Comparison of ENCODE assay signal across 8 mouse cellular contexts in the genomic region with DNA sequence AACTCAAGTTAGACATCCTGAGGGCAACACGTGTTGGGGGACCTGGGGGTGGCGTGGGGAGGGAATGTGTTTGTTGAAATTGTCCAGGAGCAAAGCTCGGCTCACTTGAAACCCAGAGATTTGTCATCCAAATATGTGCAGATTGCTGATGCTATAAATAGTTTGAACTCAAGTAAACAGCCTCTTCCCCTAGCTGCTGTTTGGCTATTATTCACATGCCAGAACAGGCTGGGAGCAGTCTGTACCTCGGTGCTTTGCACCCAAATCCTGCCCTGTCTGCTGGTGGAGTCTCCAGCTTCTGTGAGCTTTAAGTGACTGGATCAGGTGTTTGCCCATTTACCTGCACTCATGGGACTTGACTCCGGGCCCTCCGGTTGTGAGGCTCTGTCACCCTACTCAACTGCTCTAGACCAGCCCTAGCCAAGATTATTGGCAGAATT. TPM values are rescaled to one million over a fixed set of nuclear protein-coding genes. Genes with fewer than 3 reads are reported as not detected.
A peak's percentile ranks its signal among the peaks of the same experiment; 100 is the strongest.
DNase-seq lines count a peak whose midpoint lies in the region; ATAC-seq and TF ChIP-seq lines count a peak whose summit lies in the region.

No protein-coding gene starts in this region.

- peaks cover 20% of the 10 kb centered on the region; the same call in 1 of the 2 replicates for H3K79me2 ChIP-seq in liver, adult 2 months (ENCODE audit: control insufficient read depth, insufficient read depth, low read length)

- peak; percentile 85 for ATAC-seq in heart, embryonic 15.5 days (replicated peaks; ENCODE audit: insufficient number of reproducible peaks, insufficient read depth, low FRiP score, low read depth)
- ATAC-seq in activated CD4-positive, CD25-positive, alpha-beta regulatory T cell, adult 4 months = no peak
- no peak for ATAC-seq in megakaryocyte-erythroid progenitor cell, adult 5-6 weeks (replicated peaks; ENCODE audit: low FRiP score, low TSS enrichment, poor library complexity, severe bottlenecking)

- peak; percentile 75 for DNase-seq in liver, adult 2 months (ENCODE audit: extremely low read depth, low read depth, low spot score)
- DNase-seq in liver = no peak
- DNase-seq in cerebellum, adult 9-11 months = peak; percentile 82
- peak; percentile 40 for DNase-seq in layer of hippocampus, adult 9-10 months (ENCODE audit: low spot score)
- peak; percentile 70 for DNase-seq in lung, postnatal 10 days

- no peak for TF ChIP-seq CTCF in liver, adult 2 months (IDR thresholded peaks at IDR 0.05; ENCODE audit: low read depth, low read length)

- no peaks in the 10 kb centered on the region for H3K27me3 ChIP-seq in liver, adult 2 months (ENCODE audit: control insufficient read depth, insufficient read depth, low read length)
- H3K27me3 ChIP-seq in heart, embryonic 15.5 days = no peaks in the 10 kb centered on the region

- peak overlapping the region; percentile 56 for H3K27ac ChIP-seq in liver, adult 2 months (replicated peaks; ENCODE audit: insufficient read depth, low read depth, low read length)
- H3K27ac ChIP-seq in heart, embryonic 15.5 days = peak overlapping the region; percentile 98

- H3K9ac ChIP-seq in liver, adult 2 months (ENCODE audit: low read depth, low read length) = no peak overlapping the region
- H3K9ac ChIP-seq in heart, embryonic 15.5 days = peak overlapping the region; percentile 30; the same call in 1 of the 2 replicates

- H3K4me2 ChIP-seq in heart, embryonic 15.5 days = peak overlapping the region; percentile 46

- no peaks in the 10 kb centered on the region for H3K36me3 ChIP-seq in liver, adult 2 months (ENCODE audit: control insufficient read depth, insufficient read depth, low read length)
- H3K36me3 ChIP-seq in heart, embryonic 15.5 days = no peaks in the 10 kb centered on the region

- peaks cover 15% of the 10 kb centered on the region for H3K4me1 ChIP-seq in liver, adult 2 months (ENCODE audit: control insufficient read depth, insufficient read depth, low read length)
- H3K4me1 ChIP-seq in heart, embryonic 15.5 days (replicated peaks) = peaks cover 71% of the 10 kb centered on the region

- no peaks in the 10 kb centered on the region for H3K9me3 ChIP-seq in heart, embryonic 15.5 days (replicated peaks)

- WGBS in liver, adult 2 months = 8% methylated on average over 6 of the region's 6 CpGs
- WGBS in heart, embryonic 15.5 days = 24% methylated on average over 6 of the region's 6 CpGs

- TF ChIP-seq POLR2A in liver, adult 2 months (IDR thresholded peaks at IDR 0.05; ENCODE audit: extremely low read depth, insufficient read depth, low read length) = no peak

- H3K4me3 ChIP-seq in liver, adult 2 months (ENCODE audit: insufficient read depth, low read depth, low read length) = no peak overlapping the region
- no peak overlapping the region for H3K4me3 ChIP-seq in heart, embryonic 15.5 days

RNA-seq across cellular contexts. Expression of gene Pkig, which starts 27.6 kb away (rescaled TPM):
- total RNA-seq in liver, adult 2 months (2014; rRNA removed) = 13.2 and 17.2 TPM in 2 replicates
- polyA plus RNA-seq in liver, adult 2 months (2012; rRNA removed) = 35.0 and 35.2 TPM in 2 replicates
- polyA plus RNA-seq in heart, embryonic 15.5 days (2015; fragmentation: Nextera tagmentation; extraction: Ambion mirVana) = 289 and 356 TPM in 2 replicates
- polyA plus RNA-seq in activated CD4-positive, CD25-positive, alpha-beta regulatory T cell, adult 4 months (2017; shearing (Covaris generic)) = 1 to 10 TPM; 4.2 to 6.4 TPM
- total RNA-seq in megakaryocyte-erythroid progenitor cell, adult 5-6 weeks (2014; fragmentation: Nextera tagmentation) = 92.1 and 105 TPM in 2 replicates
- 38.2 and 70.3 TPM in 2 replicates for total RNA-seq in megakaryocyte-erythroid progenitor cell, adult 5-6 weeks (2017)

RNA-seq across cellular contexts. Expression of gene Serinc3, which starts 40.9 kb away (rescaled TPM):
- 123 TPM in 2 replicates for total RNA-seq in liver, adult 2 months (2014; rRNA removed)
- polyA plus RNA-seq in liver, adult 2 months (2012; rRNA removed) = 122 and 124 TPM in 2 replicates
- 54.8 and 57.1 TPM in 2 replicates for polyA plus RNA-seq in heart, embryonic 15.5 days (2015; fragmentation: Nextera tagmentation; extraction: Ambion mirVana)
- 100 to 1,000 TPM; 149 to 159 TPM for polyA plus RNA-seq in activated CD4-positive, CD25-positive, alpha-beta regulatory T cell, adult 4 months (2017; shearing (Covaris generic))
- 438 and 460 TPM in 2 replicates for total RNA-seq in megakaryocyte-erythroid progenitor cell, adult 5-6 weeks (2014; fragmentation: Nextera tagmentation)
- total RNA-seq in megakaryocyte-erythroid progenitor cell, adult 5-6 weeks (2017) = 469 and 531 TPM in 2 replicates
